Mouse (Mus musculus): ENCODE data around the gene Olfr221.

GRCm38 (mm10) chr14:52045966-52046565, 3.8 kb upstream of the Olfr221 start:
- TF ChIP-seq CTCF (conservative IDR thresholded peaks at IDR 0.05; ENCODE audit: low read length) = no peak
- no peak for TF ChIP-seq NANOG (IDR thresholded peaks at IDR 0.05; ENCODE audit: borderline replicate concordance, low read length)
